Mouse (Mus musculus): Measurements from ENCODE around the gene Nek6.

The Nek6 gene

DNA sequence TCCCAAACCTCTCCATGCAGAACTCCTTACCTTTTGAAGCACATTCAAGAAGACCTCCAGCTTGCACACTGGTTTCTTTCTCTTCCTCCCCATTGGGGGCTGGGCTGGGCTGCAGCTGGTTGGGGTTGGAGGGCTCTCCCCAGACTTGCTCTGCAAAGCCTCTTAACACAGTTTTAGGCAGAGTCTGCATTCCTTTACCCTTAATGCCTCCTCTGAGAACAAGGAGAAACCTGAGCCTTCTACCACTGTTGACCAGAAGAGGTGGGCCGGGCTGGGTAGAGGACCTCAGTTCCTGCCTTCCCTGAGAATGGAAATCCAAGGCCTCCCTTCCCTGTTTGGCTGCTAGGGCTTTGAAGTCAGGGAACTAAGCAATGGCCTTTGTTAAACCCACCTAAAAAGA, 9.8 kb upstream of the Nek6 start:
- H3K9me3 ChIP-seq (ENCODE audit: low read length), result no peaks in the 10 kb centered on the region
- H3K4me3 ChIP-seq (replicated peaks; ENCODE audit: low read length), result no peak overlapping the region
- peaks cover 48% of the 10 kb centered on the region for H3K27me3 ChIP-seq (ENCODE audit: insufficient read depth, low read length)
- TF ChIP-seq CTCF (conservative IDR thresholded peaks at IDR 0.05; ENCODE audit: low read length) (no peak), NANOG (IDR thresholded peaks at IDR 0.05; ENCODE audit: borderline replicate concordance, low read length) (no peak), POU5F1 (IDR thresholded peaks at IDR 0.05; ENCODE audit: borderline replicate concordance, low read length) (no peak)
- no peaks in the 10 kb centered on the region for H3K36me3 ChIP-seq (ENCODE audit: insufficient read depth, low read length)
- peaks cover 14% of the 10 kb centered on the region for H3K4me1 ChIP-seq (replicated peaks; ENCODE audit: low read depth, low read length)

DNA sequence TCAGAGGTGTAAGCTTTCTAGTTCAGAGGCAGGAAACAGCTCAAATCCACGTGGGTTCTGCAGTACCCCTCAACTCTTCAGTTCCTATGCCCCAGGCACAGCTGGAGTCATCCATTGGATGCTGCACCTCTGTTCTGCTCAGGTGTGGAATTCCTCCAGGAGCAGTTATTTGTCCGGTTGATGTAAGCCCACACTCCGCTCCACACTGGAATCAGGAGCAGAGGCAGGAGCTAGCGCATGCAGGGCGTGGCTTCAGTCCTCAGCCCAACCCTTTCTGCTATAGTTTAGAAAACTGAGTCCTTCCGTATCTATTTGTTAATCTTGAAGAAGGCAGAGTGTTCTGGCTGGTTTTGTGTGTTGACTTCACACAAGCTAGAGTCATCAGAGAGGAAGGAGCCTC, 9.3 kb upstream of the Nek6 start:
- Histone ChIP-seq H3K4me3 (replicated peaks; ENCODE audit: low read length) (no peak overlapping the region), H3K4me1 (replicated peaks; ENCODE audit: low read depth, low read length) (peaks cover 14% of the 10 kb centered on the region), H3K9me3 (ENCODE audit: low read length) (no peaks in the 10 kb centered on the region), H3K27me3 (ENCODE audit: insufficient read depth, low read length) (peaks cover 48% of the 10 kb centered on the region), H3K36me3 (ENCODE audit: insufficient read depth, low read length) (no peaks in the 10 kb centered on the region)
- TF ChIP-seq POU5F1 (IDR thresholded peaks at IDR 0.05; ENCODE audit: borderline replicate concordance, low read length) (no peak), CTCF (conservative IDR thresholded peaks at IDR 0.05; ENCODE audit: low read length) (no peak), NANOG (IDR thresholded peaks at IDR 0.05; ENCODE audit: borderline replicate concordance, low read length) (no peak)

GRCm38 (mm10) chr2:38502747-38503146, 8.7 kb upstream of the Nek6 start:
- no peaks in the 10 kb centered on the region for H3K9me3 ChIP-seq (ENCODE audit: low read length)
- H3K27me3 ChIP-seq (ENCODE audit: insufficient read depth, low read length), result peaks cover 48% of the 10 kb centered on the region
- peaks cover 14% of the 10 kb centered on the region for H3K4me1 ChIP-seq (replicated peaks; ENCODE audit: low read depth, low read length)
- TF ChIP-seq POU5F1 (IDR thresholded peaks at IDR 0.05; ENCODE audit: borderline replicate concordance, low read length) (no peak), NANOG (IDR thresholded peaks at IDR 0.05; ENCODE audit: borderline replicate concordance, low read length) (no peak), CTCF (conservative IDR thresholded peaks at IDR 0.05; ENCODE audit: low read length) (no peak)
- no peaks in the 10 kb centered on the region for H3K36me3 ChIP-seq (ENCODE audit: insufficient read depth, low read length)
- no peak overlapping the region for H3K4me3 ChIP-seq (replicated peaks; ENCODE audit: low read length)

DNA sequence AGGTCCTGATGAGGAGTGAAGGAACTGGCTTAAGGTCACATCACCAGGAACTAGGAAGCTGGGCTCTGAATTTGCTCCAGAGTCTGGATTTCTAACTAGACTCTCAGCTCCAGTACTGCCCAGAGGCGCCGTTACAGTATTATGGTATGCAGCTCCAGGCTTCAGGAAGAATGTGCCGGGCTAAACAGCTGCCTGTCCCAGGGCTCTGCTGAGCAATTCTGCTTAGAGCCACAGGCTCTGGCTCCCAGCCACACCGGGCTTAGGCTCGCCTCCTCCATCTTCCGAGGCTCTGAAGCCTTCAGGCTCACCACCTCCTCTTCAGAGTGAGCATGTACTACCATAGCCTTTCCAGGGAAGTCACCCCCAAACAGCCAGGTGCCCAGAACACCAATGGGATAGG, 7.1 kb upstream of the Nek6 start:
- Histone ChIP-seq H3K4me3 (replicated peaks; ENCODE audit: low read length) (no peak overlapping the region), H3K9me3 (ENCODE audit: low read length) (no peaks in the 10 kb centered on the region), H3K36me3 (ENCODE audit: insufficient read depth, low read length) (no peaks in the 10 kb centered on the region), H3K27me3 (ENCODE audit: insufficient read depth, low read length) (peaks cover 46% of the 10 kb centered on the region), H3K4me1 (replicated peaks; ENCODE audit: low read depth, low read length) (peaks cover 24% of the 10 kb centered on the region)
- TF ChIP-seq POU5F1 (IDR thresholded peaks at IDR 0.05; ENCODE audit: borderline replicate concordance, low read length) (no peak), CTCF (conservative IDR thresholded peaks at IDR 0.05; ENCODE audit: low read length) (no peak)

DNA sequence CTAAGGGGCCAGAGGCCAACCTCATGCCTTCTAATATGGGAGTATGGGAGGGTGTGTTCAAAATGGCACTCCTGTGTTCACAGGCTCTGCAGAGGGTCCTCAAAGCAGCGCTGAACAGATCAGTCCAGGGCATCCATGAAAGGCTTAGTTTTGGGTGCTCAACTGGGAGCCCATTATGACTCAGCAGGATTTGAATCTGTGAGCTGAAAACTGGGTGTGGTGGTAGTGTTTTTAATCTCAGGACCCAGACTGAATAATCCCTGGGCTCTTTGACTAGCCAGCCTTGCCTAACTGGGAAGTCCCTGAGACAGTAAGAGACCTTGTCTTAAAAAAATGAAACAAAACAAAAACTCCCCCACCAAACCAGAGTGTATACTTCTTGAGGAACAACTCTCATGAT, 4.3 kb upstream of the Nek6 start:
- no peaks in the 10 kb centered on the region for H3K36me3 ChIP-seq (ENCODE audit: insufficient read depth, low read length)
- TF ChIP-seq CTCF (conservative IDR thresholded peaks at IDR 0.05; ENCODE audit: low read length), result no peak
- no peak for TF ChIP-seq NANOG (IDR thresholded peaks at IDR 0.05; ENCODE audit: borderline replicate concordance, low read length)
- TF ChIP-seq POU5F1 (IDR thresholded peaks at IDR 0.05; ENCODE audit: borderline replicate concordance, low read length), result no peak
- H3K9me3 ChIP-seq (ENCODE audit: low read length), result no peaks in the 10 kb centered on the region
- H3K27me3 ChIP-seq (ENCODE audit: insufficient read depth, low read length), result peaks cover 33% of the 10 kb centered on the region
- peaks cover 25% of the 10 kb centered on the region for H3K4me1 ChIP-seq (replicated peaks; ENCODE audit: low read depth, low read length)
- H3K4me3 ChIP-seq (replicated peaks; ENCODE audit: low read length), result no peak overlapping the region

GRCm38 (mm10) chr2:38509004-38509719, 2.3 kb upstream of the Nek6 start:
- H3K9me3 ChIP-seq (ENCODE audit: low read length), result no peaks in the 10 kb centered on the region
- H3K36me3 ChIP-seq (ENCODE audit: insufficient read depth, low read length), result no peaks in the 10 kb centered on the region
- H3K27me3 ChIP-seq (ENCODE audit: insufficient read depth, low read length), result peaks cover 32% of the 10 kb centered on the region
- H3K4me3 ChIP-seq (replicated peaks; ENCODE audit: low read length), result no peak overlapping the region
- peaks cover 37% of the 10 kb centered on the region for H3K4me1 ChIP-seq (replicated peaks; ENCODE audit: low read depth, low read length)
- TF ChIP-seq POU5F1 (IDR thresholded peaks at IDR 0.05; ENCODE audit: borderline replicate concordance, low read length) (no peak), NANOG (IDR thresholded peaks at IDR 0.05; ENCODE audit: borderline replicate concordance, low read length) (no peak), CTCF (conservative IDR thresholded peaks at IDR 0.05; ENCODE audit: low read length) (no peak)

- TF ChIP-seq NANOG (IDR thresholded peaks at IDR 0.05; ENCODE audit: borderline replicate concordance, low read length) (no peak), CTCF (conservative IDR thresholded peaks at IDR 0.05; ENCODE audit: low read length) (no peak), POU5F1 (IDR thresholded peaks at IDR 0.05; ENCODE audit: borderline replicate concordance, low read length) (no peak)
- H3K4me3 ChIP-seq (replicated peaks; ENCODE audit: low read length), result no peak overlapping the region
- H3K36me3 ChIP-seq (ENCODE audit: insufficient read depth, low read length), result no peaks in the 10 kb centered on the region
- peaks cover 24% of the 10 kb centered on the region for H3K27me3 ChIP-seq (ENCODE audit: insufficient read depth, low read length)
- H3K4me1 ChIP-seq (replicated peaks; ENCODE audit: low read depth, low read length), result peaks cover 43% of the 10 kb centered on the region
- H3K9me3 ChIP-seq (ENCODE audit: low read length), result no peaks in the 10 kb centered on the region
These were observed 1.3 kb upstream of the Nek6 start for GRCm38 (mm10) chr2:38510120-38510519.

- Histone ChIP-seq H3K27me3 (ENCODE audit: insufficient read depth, low read length) (peaks cover 18% of the 10 kb centered on the region), H3K4me3 (replicated peaks; ENCODE audit: low read length) (peak overlapping the region; percentile 92), H3K4me1 (replicated peaks; ENCODE audit: low read depth, low read length) (peaks cover 64% of the 10 kb centered on the region), H3K36me3 (ENCODE audit: insufficient read depth, low read length) (no peaks in the 10 kb centered on the region), H3K9me3 (ENCODE audit: low read length) (no peaks in the 10 kb centered on the region)
- TF ChIP-seq POU5F1 (IDR thresholded peaks at IDR 0.05; ENCODE audit: borderline replicate concordance, low read length) (no peak), NANOG (IDR thresholded peaks at IDR 0.05; ENCODE audit: borderline replicate concordance, low read length) (no peak), CTCF (conservative IDR thresholded peaks at IDR 0.05; ENCODE audit: low read length) (no peak)
These were observed 1.1 kb downstream of the Nek6 start for GRCm38 (mm10) chr2:38512308-38513182.
